Mouse (Mus musculus) ES-Bruce4 (cell line): ENCODE measurements around the gene Galns. TPM values are rescaled to one million over a fixed set of nuclear protein-coding genes. Genes with fewer than 3 reads are reported as not detected.
"Not testable (repeated sequence)": the region's sequence is repeated elsewhere in the genome, so short reads cannot be mapped to it uniquely, and the experiment has no call there.

Experiments
- H3K27ac ChIP-seq: 2 replicates; pipeline ENCODE4 v1.5.1; 2012; ENCODE audit warnings: low read length, inconsistent platforms; ENCODE audit not compliant: insufficient read depth
- H3K27me3 ChIP-seq: 2 replicates; pipeline ENCODE4 v1.6.1; 2012; ENCODE audit warnings: mild to moderate bottlenecking, low read length, inconsistent platforms; ENCODE audit not compliant: control insufficient read depth, poor library complexity, insufficient read depth, severe bottlenecking
- H3K36me3 ChIP-seq: 2 replicates; pipeline ENCODE4 v1.6.1; 2012; ENCODE audit warnings: inconsistent platforms, mild to moderate bottlenecking, low read length, moderate library complexity; ENCODE audit not compliant: control insufficient read depth, poor library complexity, insufficient read depth, severe bottlenecking
- H3K4me1 ChIP-seq: one replicate; pipeline ENCODE4 v1.8.1; 2011; ENCODE audit warnings: low read length; ENCODE audit not compliant: control insufficient read depth, insufficient read depth
- H3K4me3 ChIP-seq: 2 replicates; pipeline ENCODE4 v1.5.1; 2011; ENCODE audit warnings: low read depth, mild to moderate bottlenecking, low read length
- H3K9ac ChIP-seq: 2 replicates; pipeline ENCODE4 v1.6.1; 2012; ENCODE audit warnings: low read depth, mild to moderate bottlenecking, inconsistent platforms; ENCODE audit not compliant: poor library complexity, severe bottlenecking
- H3K9me3 ChIP-seq: replicated peaks from 2 replicates; pipeline ENCODE4 v1.6.1; 2012; ENCODE audit warnings: mild to moderate bottlenecking, low read length, inconsistent platforms; ENCODE audit not compliant: control insufficient read depth, poor library complexity, insufficient read depth, severe bottlenecking
- CTCF ChIP-seq: IDR thresholded peaks from one replicate; pipeline ENCODE4 v1.8.1; 2011; ENCODE audit warnings: low read depth, low read length
- EP300 ChIP-seq: IDR thresholded peaks from 2 replicates; pipeline ENCODE4 v1.6.1; 2011; ENCODE audit warnings: low read depth, low read length; ENCODE audit not compliant: insufficient read depth
- POLR2A ChIP-seq: IDR thresholded peaks from one replicate; pipeline ENCODE4 v1.8.1; 2011; ENCODE audit warnings: low read length; ENCODE audit not compliant: insufficient read depth
- polyA plus RNA-seq: library from polyadenylated mRNA; stranded (reverse); fragments of >200 nt; gene quantifications from 2 replicates; pipeline ENCODE4 v1.2.4, GENCODE M21; 2011; ENCODE audit warnings: low read depth; ENCODE audit not compliant: missing spikeins, insufficient read depth, insufficient read length

Galns gene
- polyA plus RNA-seq, 1 experiment, result 11.9 TPM

- Histone ChIP-seq H3K4me1 (no peaks in the 10 kb centered on the region), H3K4me3 (no peak overlapping the region), H3K36me3 (no peaks in the 10 kb centered on the region), H3K27ac (no peak overlapping the region), H3K27me3 (no peaks in the 10 kb centered on the region), H3K9ac (no peak overlapping the region), H3K9me3 (no peaks in the 10 kb centered on the region)
- no peak for TF ChIP-seq POLR2A
- no peak for TF ChIP-seq EP300
- no peak for TF ChIP-seq CTCF
Measured at GRCm38 (mm10) chr8:122636803-122637175, 25.5 kb upstream of the Galns start.

DNA sequence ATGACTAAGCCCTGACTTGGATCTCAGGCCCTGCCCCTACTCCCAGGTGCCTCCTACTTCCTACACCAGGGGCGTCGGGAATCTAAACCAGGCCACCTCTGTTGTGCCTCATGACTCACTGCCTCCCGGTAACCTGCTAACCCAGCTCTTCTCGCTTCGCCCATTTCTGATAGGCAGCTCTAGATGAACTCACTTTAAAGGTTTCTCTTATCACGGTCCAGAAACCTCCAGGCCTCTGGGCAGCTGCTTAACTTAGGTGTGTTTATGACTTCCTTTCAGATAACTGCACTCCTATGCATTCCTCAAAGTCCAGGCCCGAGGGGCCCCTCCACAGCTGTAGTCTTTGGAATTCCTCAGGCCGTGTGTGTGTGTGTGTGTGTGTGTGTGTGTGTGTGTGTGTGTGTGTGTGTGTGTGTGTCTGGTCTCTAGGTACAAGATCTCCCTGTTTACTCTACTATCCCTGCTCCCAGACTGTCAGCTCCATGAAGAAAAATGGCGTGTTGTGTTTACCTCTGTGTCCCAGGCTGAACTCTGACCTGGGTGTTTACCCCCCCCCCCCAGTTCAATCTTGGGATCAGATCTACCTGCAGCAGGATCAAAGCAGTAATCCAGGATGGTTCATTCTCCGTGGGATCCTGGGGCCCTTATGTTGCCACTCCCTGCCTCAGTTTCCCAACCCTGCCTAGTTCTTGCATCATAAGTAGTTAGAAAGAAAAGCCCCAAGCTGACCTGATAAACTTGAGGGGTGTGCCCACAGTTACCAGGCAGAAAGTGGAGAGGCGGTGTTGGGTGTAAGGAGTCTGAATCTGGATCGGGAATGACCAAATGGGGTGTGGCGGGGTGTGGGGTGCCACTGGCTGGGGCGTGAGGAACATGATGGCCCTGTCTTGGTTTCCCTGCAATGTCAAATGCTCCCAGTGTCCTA is 24.9 kb upstream of the Galns start:
- H3K36me3 ChIP-seq, result no peaks in the 10 kb centered on the region
- TF ChIP-seq POLR2A, result no peak
- TF ChIP-seq CTCF, result no peak
- no peaks in the 10 kb centered on the region for H3K9me3 ChIP-seq
- H3K4me3 ChIP-seq, result no peak overlapping the region
- no peaks in the 10 kb centered on the region for H3K27me3 ChIP-seq
- H3K9ac ChIP-seq, result no peak overlapping the region
- H3K4me1 ChIP-seq, result no peaks in the 10 kb centered on the region
- H3K27ac ChIP-seq, result no peak overlapping the region

DNA sequence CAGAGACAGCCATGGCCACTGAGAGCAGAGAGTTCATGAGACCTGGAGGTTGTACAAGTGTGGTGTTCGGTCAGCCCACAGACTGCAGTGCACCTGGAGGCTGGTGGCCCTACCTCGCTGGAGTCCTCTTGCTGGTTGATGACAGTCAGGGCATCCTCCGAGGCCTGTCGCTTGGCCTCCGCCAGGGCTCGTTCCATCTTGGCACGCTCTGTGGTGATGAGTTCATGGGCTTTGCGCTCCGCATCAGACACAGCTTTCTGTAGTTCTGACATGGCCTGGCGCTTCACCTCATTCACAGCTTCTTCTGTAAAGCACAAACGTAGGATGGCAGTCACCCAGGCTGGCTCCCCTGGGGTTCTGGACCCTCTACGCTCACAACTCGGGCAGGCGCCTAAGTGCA is 21.9 kb upstream of the Galns start:
- Histone ChIP-seq H3K9me3 (no peaks in the 10 kb centered on the region), H3K27ac (no peak overlapping the region), H3K27me3 (no peaks in the 10 kb centered on the region), H3K9ac (no peak overlapping the region), H3K4me1 (no peaks in the 10 kb centered on the region), H3K36me3 (no peaks in the 10 kb centered on the region), H3K4me3 (no peak overlapping the region)
- TF ChIP-seq CTCF (no peak), POLR2A (no peak), EP300 (no peak)

DNA sequence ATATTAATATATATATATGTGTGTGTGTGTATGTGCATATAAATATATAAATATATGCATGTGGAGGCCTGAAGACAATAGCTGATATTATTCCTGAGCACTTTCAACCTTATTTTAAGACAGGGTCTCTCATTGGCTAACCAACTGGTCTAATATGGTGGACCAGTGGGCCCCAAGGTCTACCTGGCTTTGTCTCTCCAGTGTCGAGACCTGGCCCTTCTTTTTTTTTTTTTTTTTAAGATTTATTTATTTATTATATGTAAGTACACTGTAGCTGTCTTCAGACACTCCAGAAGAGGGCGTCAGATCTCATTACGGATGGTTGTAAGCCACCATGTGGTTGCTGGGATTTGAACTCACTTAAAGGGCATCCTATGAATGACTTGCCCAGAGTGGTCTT is 20.9 kb upstream of the Galns start:
- H3K4me1 ChIP-seq, H3K9ac ChIP-seq, H3K9me3 ChIP-seq, H3K27ac ChIP-seq, H3K36me3 ChIP-seq, H3K4me3 ChIP-seq, H3K27me3 ChIP-seq: not testable (repeated sequence)

DNA sequence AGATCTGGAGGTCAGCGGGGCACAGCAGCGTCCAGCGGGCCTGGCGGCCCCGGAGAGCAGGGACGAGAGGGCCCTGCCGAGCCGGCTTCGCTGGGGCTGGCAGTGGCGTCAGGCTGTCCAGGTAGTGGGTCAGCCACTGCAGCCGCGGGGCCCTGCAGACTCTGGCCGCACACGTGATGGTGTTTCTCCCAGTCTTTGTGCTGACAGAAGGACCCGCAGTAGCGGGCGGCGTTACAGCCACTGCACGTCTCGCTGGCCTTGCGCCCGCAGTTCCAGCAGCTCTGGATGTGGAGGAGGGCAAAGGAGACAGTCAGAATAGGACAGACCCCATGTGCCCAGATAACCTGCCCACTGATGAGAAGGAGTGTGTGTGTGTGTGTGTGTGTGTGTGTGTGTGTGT is 19.4 kb upstream of the Galns start:
- Histone ChIP-seq H3K4me1 (no peaks in the 10 kb centered on the region), H3K9ac (peak overlapping the region; percentile 36), H3K27me3 (no peaks in the 10 kb centered on the region), H3K4me3 (peak overlapping the region; percentile 54), H3K9me3 (no peaks in the 10 kb centered on the region), H3K36me3 (no peaks in the 10 kb centered on the region), H3K27ac (no peak overlapping the region)
- TF ChIP-seq CTCF (no peak), EP300 (no peak), POLR2A (no peak)

- Histone ChIP-seq H3K4me3 (no peak overlapping the region), H3K9me3 (no peaks in the 10 kb centered on the region), H3K27ac (no peak overlapping the region), H3K4me1 (no peaks in the 10 kb centered on the region), H3K27me3 (no peaks in the 10 kb centered on the region), H3K9ac (no peak overlapping the region), H3K36me3 (no peaks in the 10 kb centered on the region)
- TF ChIP-seq CTCF (no peak), EP300 (no peak), POLR2A (no peak)
Measured at GRCm38 (mm10) chr8:122629388-122629787, 18.1 kb upstream of the Galns start.
